Mouse (Mus musculus): Measurements from ENCODE around the gene Cacnb4. TPM values are rescaled to one million over a fixed set of nuclear protein-coding genes. Genes with fewer than 3 reads are reported as not detected.

Cacnb4 gene
- total and polyA plus RNA-seq, 2 experiments from 2014 or later, result 12.5 to 13.3 TPM

GRCm38 (mm10) chr2:52670733-52671132 lies 5.9 kb downstream of the Cacnb4 start:
- DNase-seq (ENCODE audit: low spot score), result no peak
- H3K27me3 ChIP-seq (ENCODE audit: insufficient read depth, low read length), result 0 out of 2 replicates have a peak, but pooled peaks cover 5% of the 10 kb centered on the region

DNA sequence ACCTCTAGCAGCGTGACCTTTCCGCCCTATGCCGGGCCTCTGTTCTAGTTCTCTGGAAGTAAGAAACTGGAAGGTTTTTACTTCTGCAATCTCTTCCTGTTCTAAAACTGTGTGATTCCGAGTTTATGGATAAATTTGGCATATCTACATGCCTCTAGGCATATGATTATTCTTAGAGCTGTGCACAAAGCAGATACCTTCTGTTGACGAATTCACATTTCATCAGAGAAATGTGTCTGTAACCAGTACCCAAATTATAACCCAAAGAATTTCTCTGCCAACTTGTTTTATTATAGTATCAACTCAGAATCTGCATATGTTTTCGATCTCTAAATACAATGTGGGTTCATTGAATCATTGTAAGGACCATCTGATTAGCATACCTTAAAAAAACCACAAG lies 8.2 kb downstream of the Cacnb4 start:
- Histone ChIP-seq H3K27ac (ENCODE audit: low read depth, low read length) (no peak overlapping the region), H3K36me3 (ENCODE audit: insufficient read depth, low read length) (no peaks in the 10 kb centered on the region), H3K9me3 (ENCODE audit: low read length) (no peaks in the 10 kb centered on the region), H3K9ac (replicated peaks; ENCODE audit: low read length, poor library complexity, severe bottlenecking) (no peak overlapping the region), H3K27me3 (ENCODE audit: insufficient read depth, low read length) (0 out of 2 replicates have a peak, but pooled peaks cover 5% of the 10 kb centered on the region), H3K4me2 (ENCODE audit: low read depth, low read length, poor library complexity, severe bottlenecking) (no peak overlapping the region), H3K4me3 (ENCODE audit: low read depth, low read length) (no peak overlapping the region), H3K4me1 (ENCODE audit: insufficient read depth, low read length) (no peaks in the 10 kb centered on the region)
- 84% methylated on average over 6 of the region's 6 CpGs for WGBS
- ATAC-seq (ENCODE audit: low FRiP score), result no peak
- DNase-seq (ENCODE audit: low spot score), result no peak
- TF ChIP-seq CTCF (IDR thresholded peaks at IDR 0.05), result no peak

More at GRCm38 (mm10) chr2:52670733-52671132, 5.9 kb downstream of the Cacnb4 start:
- no peak overlapping the region for H3K4me2 ChIP-seq (ENCODE audit: low read depth, low read length, poor library complexity, severe bottlenecking)
- H3K9ac ChIP-seq (replicated peaks; ENCODE audit: low read length, poor library complexity, severe bottlenecking), result no peak overlapping the region
- H3K4me3 ChIP-seq (ENCODE audit: low read depth, low read length), result no peak overlapping the region
- 91% methylated on average over 5 of the region's 5 CpGs for WGBS
- H3K27ac ChIP-seq (ENCODE audit: low read depth, low read length), result no peak overlapping the region
- no peaks in the 10 kb centered on the region for H3K4me1 ChIP-seq (ENCODE audit: insufficient read depth, low read length)
- H3K36me3 ChIP-seq (ENCODE audit: insufficient read depth, low read length), result no peaks in the 10 kb centered on the region
- H3K9me3 ChIP-seq (ENCODE audit: low read length), result no peaks in the 10 kb centered on the region
- TF ChIP-seq CTCF (IDR thresholded peaks at IDR 0.05), result no peak
- no peak for ATAC-seq (ENCODE audit: low FRiP score)

DNA sequence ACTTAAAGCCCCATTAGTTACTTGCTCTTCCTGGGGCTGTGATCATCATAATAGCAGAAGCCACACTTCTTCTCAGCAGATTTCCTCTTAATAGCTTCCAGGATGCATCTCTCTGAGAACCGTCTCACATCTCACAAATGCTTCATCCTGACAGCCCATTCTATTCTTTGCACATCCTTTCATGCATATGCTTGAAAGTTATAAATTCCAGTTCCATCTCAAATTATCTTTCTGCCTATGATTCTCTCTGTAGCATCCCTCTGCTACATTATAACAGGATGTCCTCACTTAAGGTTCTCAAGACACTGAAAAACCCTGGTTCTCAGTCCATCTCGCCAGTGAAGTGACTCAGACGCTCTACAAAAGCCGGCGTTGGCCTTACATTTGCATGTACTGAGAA lies 19.9 kb downstream of the Cacnb4 start:
- no peak overlapping the region for H3K4me2 ChIP-seq (ENCODE audit: low read depth, low read length, poor library complexity, severe bottlenecking)
- no peaks in the 10 kb centered on the region for H3K27me3 ChIP-seq (ENCODE audit: insufficient read depth, low read length)
- no peak for ATAC-seq (ENCODE audit: low FRiP score)
- H3K4me1 ChIP-seq (ENCODE audit: insufficient read depth, low read length), result no peaks in the 10 kb centered on the region; the same call in 1 of the 2 replicates
- TF ChIP-seq CTCF (IDR thresholded peaks at IDR 0.05), result no peak
- no peak overlapping the region for H3K9ac ChIP-seq (replicated peaks; ENCODE audit: low read length, poor library complexity, severe bottlenecking)
- no peaks in the 10 kb centered on the region for H3K36me3 ChIP-seq (ENCODE audit: insufficient read depth, low read length)
- whole genome bisulfite sequencing, result 89% methylated on average over 5 of the region's 5 CpGs
- H3K27ac ChIP-seq (ENCODE audit: low read depth, low read length), result no peak overlapping the region
- H3K9me3 ChIP-seq (ENCODE audit: low read length), result no peaks in the 10 kb centered on the region
- H3K4me3 ChIP-seq (ENCODE audit: low read depth, low read length), result no peak overlapping the region
- DNase-seq (ENCODE audit: low spot score), result peak; percentile 3

GRCm38 (mm10) chr2:52654541-52654940 lies 22.1 kb downstream of the Cacnb4 start:
- no peak for ATAC-seq (ENCODE audit: low FRiP score)
- Histone ChIP-seq H3K9ac (replicated peaks; ENCODE audit: low read length, poor library complexity, severe bottlenecking) (no peak overlapping the region), H3K4me2 (ENCODE audit: low read depth, low read length, poor library complexity, severe bottlenecking) (no peak overlapping the region), H3K27me3 (ENCODE audit: insufficient read depth, low read length) (no peaks in the 10 kb centered on the region), H3K4me3 (ENCODE audit: low read depth, low read length) (no peak overlapping the region), H3K36me3 (ENCODE audit: insufficient read depth, low read length) (no peaks in the 10 kb centered on the region), H3K4me1 (ENCODE audit: insufficient read depth, low read length) (no peaks in the 10 kb centered on the region; the same call in 1 of the 2 replicates), H3K9me3 (ENCODE audit: low read length) (no peaks in the 10 kb centered on the region), H3K27ac (ENCODE audit: low read depth, low read length) (no peak overlapping the region)
- 72% methylated on average over 4 of the region's 4 CpGs for WGBS
- DNase-seq (ENCODE audit: low spot score), result no peak
- TF ChIP-seq CTCF (IDR thresholded peaks at IDR 0.05), result no peak

GRCm38 (mm10) chr2:52651547-52651946 lies 25.1 kb downstream of the Cacnb4 start:
- 84% methylated on average over 6 of the region's 6 CpGs for WGBS
- TF ChIP-seq CTCF (IDR thresholded peaks at IDR 0.05), result no peak
- H3K27ac ChIP-seq (ENCODE audit: low read depth, low read length), result no peak overlapping the region

GRCm38 (mm10) chr2:52647255-52647998 lies 29.2 kb downstream of the Cacnb4 start:
- DNase-seq (ENCODE audit: low spot score) (peak; percentile 38), ATAC-seq (ENCODE audit: low FRiP score) (peak; percentile 63; the same call in 1 of the 2 replicates)
- TF ChIP-seq CTCF (IDR thresholded peaks at IDR 0.05), result no peak
- Histone ChIP-seq H3K9me3 (ENCODE audit: low read length) (no peaks in the 10 kb centered on the region), H3K4me1 (ENCODE audit: insufficient read depth, low read length) (no peaks in the 10 kb centered on the region), H3K27me3 (ENCODE audit: insufficient read depth, low read length) (no peaks in the 10 kb centered on the region), H3K4me2 (ENCODE audit: low read depth, low read length, poor library complexity, severe bottlenecking) (no peak overlapping the region), H3K27ac (ENCODE audit: low read depth, low read length) (no peak overlapping the region), H3K9ac (replicated peaks; ENCODE audit: low read length, poor library complexity, severe bottlenecking) (no peak overlapping the region), H3K36me3 (ENCODE audit: insufficient read depth, low read length) (no peaks in the 10 kb centered on the region), H3K4me3 (ENCODE audit: low read depth, low read length) (no peak overlapping the region)
- WGBS, result 41% methylated on average over 8 of the region's 8 CpGs

More at GRCm38 (mm10) chr2:52651547-52651946, 25.1 kb downstream of the Cacnb4 start:
- no peaks in the 10 kb centered on the region for H3K4me1 ChIP-seq (ENCODE audit: insufficient read depth, low read length)
- DNase-seq (ENCODE audit: low spot score), result no peak
- no peak overlapping the region for H3K4me3 ChIP-seq (ENCODE audit: low read depth, low read length)
- H3K27me3 ChIP-seq (ENCODE audit: insufficient read depth, low read length), result no peaks in the 10 kb centered on the region
- no peak overlapping the region for H3K9ac ChIP-seq (replicated peaks; ENCODE audit: low read length, poor library complexity, severe bottlenecking)
- H3K9me3 ChIP-seq (ENCODE audit: low read length), result no peaks in the 10 kb centered on the region
- H3K36me3 ChIP-seq (ENCODE audit: insufficient read depth, low read length), result no peaks in the 10 kb centered on the region
- H3K4me2 ChIP-seq (ENCODE audit: low read depth, low read length, poor library complexity, severe bottlenecking), result no peak overlapping the region
- no peak for ATAC-seq (ENCODE audit: low FRiP score)
